ENCODE assay signal across 11 mouse cellular contexts in the genomic region with DNA sequence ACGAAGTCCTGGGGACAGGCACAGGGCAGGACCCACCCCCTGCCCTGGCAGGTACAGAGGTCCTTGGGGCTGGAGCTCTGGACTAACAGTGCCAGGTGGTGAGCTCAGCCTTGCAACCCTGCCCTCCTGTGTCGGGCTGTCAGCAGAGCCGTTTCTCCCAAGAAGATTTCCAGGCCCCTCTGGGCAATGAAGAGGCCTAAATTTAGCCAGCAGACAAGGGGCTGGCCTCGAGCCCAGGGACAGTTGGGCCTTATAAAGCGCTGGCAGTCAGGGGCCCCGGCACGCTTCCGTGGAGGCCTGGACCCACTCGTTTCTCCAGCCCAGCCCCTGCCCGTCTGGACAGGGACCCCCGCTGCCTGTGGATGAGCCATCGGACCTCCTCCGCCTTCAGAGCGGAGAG. TPM values are rescaled to one million over a fixed set of nuclear protein-coding genes. Genes with fewer than 3 reads are reported as not detected.
A peak's percentile ranks its signal among the peaks of the same experiment; 100 is the strongest.
DNase-seq lines count a peak whose midpoint lies in the region; ATAC-seq and TF ChIP-seq lines count a peak whose summit lies in the region.
"Had no signal": no experiment of that assay in that cellular context is flagged by ENCODE, and none has a peak within 500 bp of the region (broad histone marks: within the 10 kb centered on the region; RNA-seq: fewer than 3 reads in every experiment).

No protein-coding gene starts in this region.

- no peak for ATAC-seq in limb, embryonic 13.5 days (ENCODE audit: low FRiP score, low read depth)
- peak; percentile 30; the same call in 1 of the 2 replicates for ATAC-seq in stomach, embryonic 15.5 days (ENCODE audit: insufficient read depth, low FRiP score, low read depth)

- H3K4me2 ChIP-seq in limb, embryonic 13.5 days (replicated peaks) = no peak overlapping the region
- H3K4me2 ChIP-seq in stomach, embryonic 15.5 days = peak overlapping the region; percentile 41

- H3K27me3 ChIP-seq in limb, embryonic 13.5 days = peaks cover 31% of the 10 kb centered on the region
- peaks cover 58% of the 10 kb centered on the region for H3K27me3 ChIP-seq in limb, embryonic 10.5 days (ENCODE audit: low read depth, poor library complexity, severe bottlenecking)
- 0 out of 2 replicates have a peak, but pooled peaks cover 3% of the 10 kb centered on the region for H3K27me3 ChIP-seq in stomach, embryonic 15.5 days (replicated peaks)

- peaks cover 35% of the 10 kb centered on the region for H3K4me1 ChIP-seq in limb, embryonic 13.5 days
- H3K4me1 ChIP-seq in limb, embryonic 10.5 days = peaks cover 38% of the 10 kb centered on the region
- peaks cover 32% of the 10 kb centered on the region for H3K4me1 ChIP-seq in stomach, embryonic 15.5 days

- H3K9me3 ChIP-seq in limb, embryonic 13.5 days = 0 out of 2 replicates have a peak, but pooled peaks cover under 1% of the 10 kb centered on the region
- no peaks in the 10 kb centered on the region for H3K9me3 ChIP-seq in limb, embryonic 10.5 days (replicated peaks)
- no peaks in the 10 kb centered on the region for H3K9me3 ChIP-seq in stomach, embryonic 15.5 days

- H3K4me3 ChIP-seq in limb, embryonic 13.5 days = no peak overlapping the region
- H3K4me3 ChIP-seq in limb, embryonic 10.5 days = no peak overlapping the region
- H3K4me3 ChIP-seq in stomach, embryonic 15.5 days (replicated peaks) = peak overlapping the region; percentile 26
- H3K4me3 ChIP-seq in layer of hippocampus, adult 2 months = no peak overlapping the region

- WGBS in limb, embryonic 13.5 days = 55% methylated on average over 14 of the region's 14 CpGs
- WGBS in limb, embryonic 10.5 days = 51% methylated on average over 14 of the region's 14 CpGs
- 36% methylated on average over 14 of the region's 14 CpGs for WGBS in stomach, embryonic 15.5 days

- intact Hi-C loops in gastrocnemius, postnatal 14 days (cut with DNase I; ENCODE audit: low total_unique reads) = no loop called here
- intact Hi-C loops in heart, postnatal 36 days (cut with DNase I) = no loop called here

- TF ChIP-seq CTCF in layer of hippocampus, adult 2 months (conservative IDR thresholded peaks at IDR 0.05) = no peak

- no peak for DNase-seq in limb, embryonic 10.5 days (ENCODE audit: low spot score)
- DNase-seq in gastrocnemius, postnatal 14 days = peak; percentile 82
- peak; percentile 82 to 85 for DNase-seq in heart, postnatal 36 days
- no peak for DNase-seq in B cell, adult 2 months
- no peak for DNase-seq in layer of hippocampus, adult 2 months (ENCODE audit: low spot score in 2 of 2)
- DNase-seq in c-Kit-positive CD71-positive TER-119-positive erythroid progenitor cells, embryonic 14.5 days (ENCODE audit: low spot score) = no peak
- DNase-seq: right cerebral cortex, postnatal 4 days had no signal

- no peak overlapping the region for H3K27ac ChIP-seq in limb, embryonic 13.5 days
- no peak overlapping the region for H3K27ac ChIP-seq in limb, embryonic 10.5 days
- H3K27ac ChIP-seq in stomach, embryonic 15.5 days = peak overlapping the region; percentile 57; the same call in 1 of the 2 replicates
- H3K27ac ChIP-seq in layer of hippocampus, adult 2 months = no peak overlapping the region

- no peaks in the 10 kb centered on the region for H3K36me3 ChIP-seq in limb, embryonic 13.5 days
- H3K36me3 ChIP-seq in limb, embryonic 10.5 days = no peaks in the 10 kb centered on the region
- no peaks in the 10 kb centered on the region for H3K36me3 ChIP-seq in stomach, embryonic 15.5 days

- H3K9ac ChIP-seq in limb, embryonic 13.5 days = peak overlapping the region; percentile 51
- H3K9ac ChIP-seq in stomach, embryonic 15.5 days = no peak overlapping the region

RNA-seq across cellular contexts. Expression of a gene that starts 0.8 kb away (rescaled TPM):
- polyA plus RNA-seq in limb, embryonic 13.5 days (2015; fragmentation: Nextera tagmentation; extraction: Ambion mirVana) = 0.06 and 0.10 TPM in 2 replicates
- polyA plus RNA-seq in limb, embryonic 10.5 days (2016; fragmentation: Nextera tagmentation; extraction: Ambion mirVana) = 0.05 and 0.06 TPM in 2 replicates
- 100 to 1,000 TPM; 218 to 313 TPM for total RNA-seq in gastrocnemius, postnatal 14 days (2021)
- total RNA-seq in heart, postnatal 36 days (2021) = 1,000 to 10,000 TPM; 1,173 to 1,191 TPM
- 2.4 and 2.8 TPM in 2 replicates for polyA plus RNA-seq in stomach, embryonic 15.5 days (2015; fragmentation: Nextera tagmentation; extraction: Ambion mirVana)
- under 1 TPM in 1 of 2 experiments, not detected in 1; 0.12 TPM for total RNA-seq in layer of hippocampus, adult 2 months (2021)
- total RNA-seq: MEL had no signal

RNA-seq across cellular contexts. Expression of a gene that starts 5.6 kb away (rescaled TPM):
- not detected in 2 replicates for polyA plus RNA-seq in limb, embryonic 13.5 days (2015; fragmentation: Nextera tagmentation; extraction: Ambion mirVana)
- not detected in 2 replicates for polyA plus RNA-seq in limb, embryonic 10.5 days (2016; fragmentation: Nextera tagmentation; extraction: Ambion mirVana)
- under 1 TPM; 0.31 to 0.80 TPM for total RNA-seq in gastrocnemius, postnatal 14 days (2021)
- 1 to 10 TPM in 1 of 2 experiments, under 1 TPM in 1; 0.38 to 1.0 TPM for total RNA-seq in heart, postnatal 36 days (2021)
- 0.14 TPM in 1 of 2 replicates, not detected in the other for polyA plus RNA-seq in stomach, embryonic 15.5 days (2015; fragmentation: Nextera tagmentation; extraction: Ambion mirVana)
- not detected for total RNA-seq in layer of hippocampus, adult 2 months (2021)
- total RNA-seq: left cerebral cortex, postnatal 10 days; MEL had no signal

RNA-seq across cellular contexts. Expression of a gene that starts 14.5 kb away (rescaled TPM):
- polyA plus RNA-seq in limb, embryonic 13.5 days (2015; fragmentation: Nextera tagmentation; extraction: Ambion mirVana) = not detected in 2 replicates
- polyA plus RNA-seq in limb, embryonic 10.5 days (2016; fragmentation: Nextera tagmentation; extraction: Ambion mirVana) = not detected in 2 replicates
- not detected for total RNA-seq in gastrocnemius, postnatal 14 days (2021)
- 1 to 10 TPM in 1 of 2 experiments, under 1 TPM in 1; 0.67 to 1.6 TPM for total RNA-seq in heart, postnatal 36 days (2021)
- polyA plus RNA-seq in stomach, embryonic 15.5 days (2015; fragmentation: Nextera tagmentation; extraction: Ambion mirVana) = not detected in 2 replicates
- total RNA-seq in layer of hippocampus, adult 2 months (2021) = 1 to 10 TPM; 4.1 to 5.3 TPM
- total RNA-seq: MEL had no signal

RNA-seq across cellular contexts. Expression of a gene that starts 22.9 kb away (rescaled TPM):
- polyA plus RNA-seq in limb, embryonic 13.5 days (2015; fragmentation: Nextera tagmentation; extraction: Ambion mirVana) = 0.23 and 0.36 TPM in 2 replicates
- 0.13 and 0.19 TPM in 2 replicates for polyA plus RNA-seq in limb, embryonic 10.5 days (2016; fragmentation: Nextera tagmentation; extraction: Ambion mirVana)
- 1 to 10 TPM; 1.2 to 1.8 TPM for total RNA-seq in gastrocnemius, postnatal 14 days (2021)
- not detected for total RNA-seq in heart, postnatal 36 days (2021)
- 0.21 and 0.35 TPM in 2 replicates for polyA plus RNA-seq in stomach, embryonic 15.5 days (2015; fragmentation: Nextera tagmentation; extraction: Ambion mirVana)
- total RNA-seq in layer of hippocampus, adult 2 months (2021) = not detected
- total RNA-seq: left cerebral cortex, postnatal 10 days; MEL had no signal

RNA-seq across cellular contexts. Expression of a gene that starts 23.0 kb away (rescaled TPM):
- polyA plus RNA-seq in limb, embryonic 13.5 days (2015; fragmentation: Nextera tagmentation; extraction: Ambion mirVana) = 48.6 and 48.7 TPM in 2 replicates
- 60.6 and 66.5 TPM in 2 replicates for polyA plus RNA-seq in limb, embryonic 10.5 days (2016; fragmentation: Nextera tagmentation; extraction: Ambion mirVana)
- total RNA-seq in gastrocnemius, postnatal 14 days (2021) = 10 to 100 TPM; 16.2 to 16.7 TPM
- 10 to 100 TPM; 21.3 to 24.7 TPM for total RNA-seq in heart, postnatal 36 days (2021)
- 27.5 and 30.9 TPM in 2 replicates for polyA plus RNA-seq in stomach, embryonic 15.5 days (2015; fragmentation: Nextera tagmentation; extraction: Ambion mirVana)
- total RNA-seq in layer of hippocampus, adult 2 months (2021) = 10 to 100 TPM; 33.8 to 34.6 TPM

Comparison
In these comparisons a context has a peak if more than half of its experiments do, and no peak if none do; other contexts are left out.
1. DNase-seq: peak in gastrocnemius, postnatal 14 days (single experiment) and heart, postnatal 36 days (2 of 2); none in limb, embryonic 10.5 days (single experiment), B cell, adult 2 months (0 of 2), layer of hippocampus, adult 2 months (0 of 2) and c-Kit-positive CD71-positive TER-119-positive erythroid progenitor cells, embryonic 14.5 days (single experiment).
2. RNA of a gene that starts 0.8 kb away (total RNA-seq): 1,173 to 1,191 TPM in heart, postnatal 36 days and 218 to 313 TPM in gastrocnemius, postnatal 14 days; 0.12 TPM in layer of hippocampus, adult 2 months; every median in the first group is over 100 times any median in the second.